Mouse (Mus musculus) myocyte (in vitro differentiated cells): Measurements from ENCODE around the gene Klhl3.

ENCODE experiments used
- POLR2A ChIP-seq: IDR thresholded peaks from one replicate; pipeline ENCODE4 v1.6.1; 2011; ENCODE audit warnings: low read depth, mild to moderate bottlenecking, control low read depth, moderate library complexity; ENCODE audit not compliant: insufficient read length
- REST ChIP-seq: IDR thresholded peaks from one replicate; pipeline ENCODE4 v1.6.1; 2011; ENCODE audit warnings: mild to moderate bottlenecking, control low read depth, moderate library complexity; ENCODE audit not compliant: insufficient read depth, insufficient read length
- TCF12 ChIP-seq: IDR thresholded peaks from one replicate; pipeline ENCODE4 v1.6.1; 2011; ENCODE audit warnings: mild to moderate bottlenecking, control low read depth; ENCODE audit not compliant: poor library complexity, insufficient read depth, severe bottlenecking
- TCF3 ChIP-seq: IDR thresholded peaks from one replicate; pipeline ENCODE4 v1.6.1; 2011; ENCODE audit warnings: low read depth, control low read depth; ENCODE audit not compliant: insufficient read length
- USF1 ChIP-seq: IDR thresholded peaks from one replicate; pipeline ENCODE4 v1.6.1; 2011; ENCODE audit warnings: low read depth, mild to moderate bottlenecking, control low read depth, moderate library complexity

GRCm38 (mm10) chr13:58007256-58008037 lies 105.9 kb downstream of the Klhl3 start:
- no peak for TF ChIP-seq POLR2A
- no peak for TF ChIP-seq TCF3
- TF ChIP-seq REST, result no peak
- TF ChIP-seq USF1, result no peak
- TF ChIP-seq TCF12, result no peak
